Mouse (Mus musculus) heart, embryonic 13.5 days (tissue): ENCODE results near the gene Sco2. TPM values are rescaled to one million over a fixed set of nuclear protein-coding genes. Genes with fewer than 3 reads are reported as not detected.
A peak's percentile ranks its signal among the peaks of the same experiment; 100 is the strongest.

Source experiments
- ATAC-seq: fragments of 200-750 bp; cut with Nextera tagmentation; 2 replicates; pipeline ENCODE4 v1.8.0; 2017; ENCODE audit warnings: moderate TSS enrichment; ENCODE audit not compliant: insufficient number of reproducible peaks, low FRiP score, low TSS enrichment; ENCODE audit errors: extremely low read depth
- H3K27ac ChIP-seq: fragments of 300-500 bp; sonication (generic); replicated peaks from 2 replicates; pipeline ENCODE4 v1.5.1; 2015; ENCODE audit warnings: moderate library complexity, mild to moderate bottlenecking, inconsistent platforms
- H3K27me3 ChIP-seq: fragments of 300-500 bp; sonication (generic); replicated peaks from 2 replicates; pipeline ENCODE4 v1.6.1; 2015; ENCODE audit warnings: mild to moderate bottlenecking, inconsistent platforms
- H3K36me3 ChIP-seq: fragments of 300-500 bp; sonication (generic); 2 replicates; pipeline ENCODE4 v1.6.1; 2015; ENCODE audit warnings: mild to moderate bottlenecking, inconsistent platforms
- H3K4me1 ChIP-seq: fragments of 300-500 bp; sonication (generic); 2 replicates; pipeline ENCODE4 v1.6.1; 2015; ENCODE audit warnings: inconsistent platforms
- H3K4me2 ChIP-seq: fragments of 300-500 bp; sonication (generic); 2 replicates; pipeline ENCODE4 v1.6.1; 2015; ENCODE audit warnings: inconsistent platforms, mild to moderate bottlenecking, moderate library complexity
- H3K4me3 ChIP-seq: fragments of 300-500 bp; sonication (generic); 2 replicates; pipeline ENCODE4 v1.5.1; 2015; ENCODE audit warnings: moderate library complexity, mild to moderate bottlenecking, inconsistent platforms
- H3K9ac ChIP-seq: fragments of 300-500 bp; sonication (generic); 2 replicates; pipeline ENCODE4 v1.6.1; 2015; ENCODE audit warnings: inconsistent platforms, mild to moderate bottlenecking, moderate library complexity
- H3K9me3 ChIP-seq: fragments of 300-500 bp; sonication (generic); 2 replicates; pipeline ENCODE4 v1.6.1; 2016; ENCODE audit warnings: inconsistent platforms
- WGBS: fragments of 180-500 bp; shearing (Covaris S2); methylation state at CpG from one replicate; pipeline ENCODE4 v1.1.7; 2015; ENCODE audit warnings: mixed read lengths; 5-methylcytosine and 5-hydroxymethylcytosine counted together
- polyA plus RNA-seq: library from polyadenylated mRNA; unstranded; fragments of >200 nt; fragmentation: Nextera tagmentation; extraction: Ambion mirVana; gene quantifications from 2 replicates; pipeline ENCODE4 v1.2.1, GENCODE M21; 2015

Gene Sco2
- polyA plus RNA-seq, 1 experiment from 2014 or later = 7.1 TPM

DNA sequence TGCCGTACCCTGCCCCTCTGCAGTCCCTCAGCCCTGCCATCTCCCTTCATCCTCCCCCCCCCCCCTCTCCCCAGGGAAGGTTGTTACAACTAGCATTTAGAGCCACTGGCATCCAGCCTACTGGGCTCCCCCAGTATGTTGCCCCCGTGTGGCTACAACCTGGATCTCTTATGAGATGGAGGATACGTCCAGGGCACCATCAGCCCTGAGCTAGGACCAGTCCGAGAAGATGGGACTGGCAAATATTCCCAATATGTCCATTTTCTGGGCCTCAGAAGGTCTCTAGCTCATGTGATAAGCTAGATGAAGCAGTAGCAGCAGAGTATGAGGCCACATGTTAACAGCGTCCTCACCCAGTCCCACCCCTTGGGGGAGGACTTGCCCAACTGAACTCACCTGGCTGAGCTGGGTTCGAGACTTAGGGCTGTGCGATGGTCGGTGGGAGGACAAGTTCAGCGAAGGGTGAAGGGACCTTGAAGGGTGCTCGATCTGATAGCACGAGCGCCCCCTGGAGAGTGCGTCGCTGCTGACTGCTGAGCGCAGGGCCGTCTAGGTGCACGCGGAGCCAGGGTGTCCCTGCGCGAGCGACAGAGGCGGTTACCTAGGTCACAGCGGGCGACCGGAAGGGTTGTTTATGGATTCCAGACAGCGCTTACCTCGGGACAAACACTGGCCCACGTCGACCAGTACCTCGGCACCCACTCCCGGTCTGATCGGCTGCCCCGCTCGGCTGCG, 452 bp downstream of the Sco2 start:
- WGBS = 2% methylated on average over 35 of the region's 35 CpGs
- H3K36me3 ChIP-seq = peaks cover 47% of the 10 kb centered on the region
- no peaks in the 10 kb centered on the region for H3K9me3 ChIP-seq
- H3K27ac ChIP-seq = peak overlapping the region; percentile 94
- H3K27me3 ChIP-seq = peaks cover 29% of the 10 kb centered on the region
- H3K4me1 ChIP-seq = peaks cover 30% of the 10 kb centered on the region
- peak; percentile 68 for ATAC-seq
- peak overlapping the region; percentile 90 for H3K4me2 ChIP-seq
- peak overlapping the region; percentile 88 for H3K9ac ChIP-seq
- H3K4me3 ChIP-seq = peak overlapping the region; percentile 75

DNA sequence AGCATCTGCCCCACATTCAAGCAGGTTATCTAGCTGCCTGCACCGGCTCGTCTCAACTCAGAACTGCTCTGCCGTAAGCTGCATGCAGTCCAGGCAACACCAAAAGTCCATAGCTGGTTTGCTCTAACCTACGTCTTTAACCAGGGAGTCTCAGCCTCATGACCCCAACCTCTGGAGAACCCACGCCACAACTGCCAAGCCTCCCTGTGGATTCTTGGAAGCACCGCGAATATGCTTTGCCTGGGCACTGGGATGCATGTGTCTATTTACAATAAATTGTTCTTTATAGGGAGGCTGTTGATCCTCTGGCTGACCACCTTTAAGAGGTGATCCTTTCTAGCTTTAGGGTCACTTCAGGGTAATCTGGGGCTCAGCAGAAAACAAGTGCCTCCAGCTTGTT, 1.1 kb downstream of the Sco2 start:
- peaks cover 53% of the 10 kb centered on the region for H3K36me3 ChIP-seq
- 78% methylated on average over 7 of the region's 7 CpGs for WGBS
- H3K27me3 ChIP-seq = peaks cover 22% of the 10 kb centered on the region
- peak overlapping the region; percentile 90 for H3K4me2 ChIP-seq
- peak overlapping the region; percentile 94 for H3K27ac ChIP-seq
- H3K9ac ChIP-seq = peak overlapping the region; percentile 88
- H3K9me3 ChIP-seq = no peaks in the 10 kb centered on the region
- H3K4me1 ChIP-seq = peaks cover 24% of the 10 kb centered on the region
- peak overlapping the region; percentile 75 for H3K4me3 ChIP-seq
- no peak for ATAC-seq

DNA sequence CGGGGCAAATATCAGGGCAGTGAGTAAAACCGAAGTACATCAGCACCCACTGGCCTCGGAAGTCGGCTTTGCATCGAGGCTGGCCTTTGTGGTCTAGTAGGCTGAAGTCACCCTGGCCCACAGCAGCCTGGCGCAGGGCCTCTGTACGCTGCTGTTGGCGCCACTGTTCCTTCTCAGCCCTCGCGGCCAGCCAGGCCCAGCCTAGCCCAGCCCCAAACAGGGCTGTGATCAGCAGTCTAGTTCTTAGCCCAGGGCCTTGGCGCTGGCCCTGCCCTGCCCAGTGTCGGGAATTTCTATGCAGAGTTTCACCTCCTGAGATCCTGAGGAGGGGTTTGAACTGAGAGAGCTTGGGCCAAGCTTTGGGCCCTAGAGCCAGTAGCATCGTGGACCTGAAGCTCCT, 1.6 kb downstream of the Sco2 start:
- Histone ChIP-seq H3K27me3 (peaks cover 17% of the 10 kb centered on the region), H3K4me3 (no peak overlapping the region), H3K9me3 (no peaks in the 10 kb centered on the region), H3K36me3 (peaks cover 58% of the 10 kb centered on the region), H3K4me1 (peaks cover 20% of the 10 kb centered on the region), H3K9ac (peak overlapping the region; percentile 11; the same call in 1 of the 2 replicates), H3K4me2 (no peak overlapping the region), H3K27ac (no peak overlapping the region)
- WGBS = 88% methylated on average over 13 of the region's 13 CpGs
- no peak for ATAC-seq

DNA sequence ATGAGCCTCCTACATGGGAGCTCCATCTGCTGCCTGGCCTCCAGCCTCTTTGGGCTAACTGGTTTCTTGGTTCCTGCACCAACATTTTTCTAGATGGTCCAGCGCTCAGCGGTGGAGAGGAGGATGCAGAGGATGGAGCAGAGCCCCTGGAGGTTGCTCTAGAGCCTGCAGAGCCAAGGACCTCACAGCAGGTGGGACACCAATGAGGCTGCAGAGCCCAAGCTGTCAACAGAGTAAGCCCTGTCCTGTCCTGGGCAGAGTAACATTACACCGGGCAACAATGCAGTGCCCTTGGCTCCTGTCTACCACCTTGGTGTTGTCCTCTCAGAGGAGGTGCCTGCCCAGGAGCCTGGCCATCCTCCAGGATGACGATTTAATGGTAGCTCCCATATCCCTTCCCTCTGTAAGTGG, 8.5 kb downstream of the Sco2 start:
- Histone ChIP-seq H3K9me3 (no peaks in the 10 kb centered on the region), H3K36me3 (peaks cover 99% of the 10 kb centered on the region), H3K27me3 (no peaks in the 10 kb centered on the region), H3K4me1 (no peaks in the 10 kb centered on the region), H3K4me2 (no peak overlapping the region), H3K4me3 (no peak overlapping the region), H3K27ac (no peak overlapping the region), H3K9ac (no peak overlapping the region)
- no peak for ATAC-seq
- WGBS = 92% methylated on average over 4 of the region's 4 CpGs

DNA sequence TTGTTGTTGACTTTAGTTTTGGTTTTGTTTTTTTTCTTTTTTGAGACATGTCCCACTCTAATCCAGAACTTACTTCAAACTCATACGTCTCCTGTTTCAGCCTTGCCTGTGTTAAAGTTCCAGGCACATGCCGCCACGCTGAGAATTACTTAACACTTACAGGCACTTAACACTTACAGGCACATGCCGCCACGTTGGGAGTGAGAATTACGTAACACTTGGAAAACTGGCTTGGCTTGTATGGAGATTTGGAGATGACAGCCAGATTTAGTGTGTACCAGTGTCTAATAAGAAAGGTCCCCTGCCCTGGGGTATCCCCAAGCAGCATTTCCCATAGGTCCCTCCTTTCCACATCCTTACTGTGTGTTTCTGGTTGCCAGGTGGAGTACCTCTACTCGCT, 10.6 kb downstream of the Sco2 start:
- no peaks in the 10 kb centered on the region for H3K27me3 ChIP-seq
- H3K27ac ChIP-seq = no peak overlapping the region
- no peak overlapping the region for H3K9ac ChIP-seq
- ATAC-seq = no peak
- H3K9me3 ChIP-seq = no peaks in the 10 kb centered on the region
- H3K4me2 ChIP-seq = no peak overlapping the region
- peaks cover 16% of the 10 kb centered on the region for H3K4me1 ChIP-seq
- H3K36me3 ChIP-seq = peaks cover 86% of the 10 kb centered on the region
- WGBS = 84% methylated on average over 7 of the region's 7 CpGs
- H3K4me3 ChIP-seq = no peak overlapping the region

DNA sequence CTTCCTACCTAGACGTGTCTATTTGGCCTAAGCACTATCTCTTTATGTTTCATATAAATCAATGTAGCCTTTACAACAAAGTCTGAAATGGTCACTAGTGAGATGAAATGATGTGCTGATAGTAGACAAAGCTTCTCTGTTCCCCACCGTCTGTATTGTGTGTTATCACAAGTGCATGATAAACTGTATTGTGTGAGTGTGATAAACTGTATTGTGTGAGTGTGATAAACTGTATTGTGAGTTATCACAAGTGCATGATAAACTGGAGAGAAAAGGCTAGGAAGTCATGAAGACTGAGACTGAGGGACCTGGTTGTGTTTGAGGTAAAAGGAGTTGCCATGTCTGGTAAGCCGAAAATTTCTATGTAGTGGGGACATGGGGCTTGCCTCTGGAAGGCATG, 14.9 kb downstream of the Sco2 start:
- WGBS = 59% methylated on average over 3 of the region's 3 CpGs
- ATAC-seq = no peak
- no peaks in the 10 kb centered on the region for H3K9me3 ChIP-seq
- H3K4me2 ChIP-seq = no peak overlapping the region
- peaks cover 52% of the 10 kb centered on the region for H3K36me3 ChIP-seq
- H3K27me3 ChIP-seq = no peaks in the 10 kb centered on the region
- no peak overlapping the region for H3K9ac ChIP-seq
- H3K4me1 ChIP-seq = peaks cover 45% of the 10 kb centered on the region
- H3K4me3 ChIP-seq = no peak overlapping the region
- no peak overlapping the region for H3K27ac ChIP-seq

DNA sequence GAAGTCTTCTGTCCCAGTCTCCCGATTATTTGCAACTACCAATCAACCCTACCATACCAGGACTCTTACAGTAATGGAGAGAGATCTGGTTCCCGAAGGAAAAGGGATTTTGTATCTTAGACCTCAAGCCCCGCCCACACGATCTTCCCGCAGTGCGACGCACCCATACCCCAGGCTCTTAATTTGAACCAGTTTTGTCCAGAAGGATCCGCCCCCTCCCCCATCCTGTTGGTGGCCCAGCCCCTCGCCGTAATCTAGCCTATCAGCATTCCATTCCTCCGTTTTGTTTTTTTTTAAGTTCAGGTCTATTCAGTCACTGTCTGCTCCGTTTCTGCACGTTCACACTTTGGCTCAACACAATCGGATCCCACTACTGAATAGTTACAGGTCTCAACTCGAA, 17.3 kb downstream of the Sco2 start:
- no peaks in the 10 kb centered on the region for H3K27me3 ChIP-seq
- 0 out of 2 replicates have a peak, but pooled peaks have one; percentile 17 for ATAC-seq
- WGBS = under 1% methylated on average over 15 of the region's 15 CpGs
- H3K36me3 ChIP-seq = peaks cover 53% of the 10 kb centered on the region
- no peaks in the 10 kb centered on the region for H3K9me3 ChIP-seq
- H3K4me3 ChIP-seq = peak overlapping the region; percentile 84
- H3K4me1 ChIP-seq = peaks cover 47% of the 10 kb centered on the region
- peak overlapping the region; percentile 84 for H3K4me2 ChIP-seq
- H3K27ac ChIP-seq = peak overlapping the region; percentile 88
- H3K9ac ChIP-seq = peak overlapping the region; percentile 93

DNA sequence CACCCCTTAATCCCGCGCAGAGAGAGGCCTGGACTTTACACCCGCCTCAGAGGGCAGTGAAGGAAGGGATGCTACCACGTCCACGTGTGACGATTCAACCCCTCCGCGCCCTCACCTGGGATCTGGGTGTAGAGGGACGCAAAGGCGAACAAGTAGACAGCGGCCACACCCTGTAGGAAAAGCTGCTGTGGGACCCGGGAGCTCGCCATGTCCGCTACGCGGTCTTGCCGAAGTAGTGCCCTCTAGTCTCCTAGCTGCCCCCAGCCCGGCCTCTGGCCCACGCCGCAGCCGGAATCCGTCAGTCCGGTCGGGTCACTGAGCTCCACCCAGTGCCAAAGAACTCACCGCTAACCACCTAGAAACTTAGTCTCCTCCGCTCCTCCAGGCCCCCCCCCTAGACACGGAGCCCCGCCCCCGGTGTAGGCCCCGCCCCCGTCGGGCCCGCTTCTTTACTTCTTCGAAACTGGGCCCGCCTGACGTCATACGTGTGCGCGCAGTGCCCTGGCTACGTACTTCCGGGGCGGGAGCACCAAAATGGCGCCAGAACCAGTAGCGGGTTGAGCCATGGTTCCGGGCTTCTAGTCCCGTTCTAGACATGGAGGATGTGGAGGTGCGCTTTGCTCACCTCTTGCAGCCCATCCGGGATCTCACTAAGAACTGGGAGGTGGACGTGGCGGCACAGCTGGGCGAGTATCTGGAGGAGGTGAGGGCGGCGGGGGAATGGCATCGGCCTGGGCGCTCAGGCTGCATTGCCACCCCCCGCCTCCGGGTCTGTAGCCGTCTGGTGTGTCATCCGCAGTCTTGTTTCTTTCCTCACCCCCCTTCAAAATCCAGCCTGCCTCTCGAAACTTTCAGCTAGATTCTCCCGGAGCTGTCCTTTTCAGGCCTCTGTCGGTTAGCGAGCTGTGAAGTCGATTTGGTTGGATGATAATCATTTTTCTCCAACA, 18.1 kb downstream of the Sco2 start, which contains the start of the genes Lmf2 and Ncaph2:
Gene Lmf2, minus strand, starts transcription at position 419 of the 947 bp plus-strand sequence.
Gene Ncaph2, plus strand, starts transcription at position 479 of the 947 bp plus-strand sequence.
- WGBS = under 1% methylated on average over 64 of the region's 64 CpGs
- H3K9ac ChIP-seq = peak within 1 kb of the TSS; percentile 93
- no peaks in the 10 kb centered on the region for H3K9me3 ChIP-seq
- H3K4me2 ChIP-seq = peak within 1 kb of the TSS; percentile 84
- peaks cover 53% of the 10 kb centered on the region for H3K36me3 ChIP-seq
- H3K4me3 ChIP-seq = peak within 1 kb of the TSS; percentile 84
- peaks cover 47% of the 10 kb centered on the region for H3K4me1 ChIP-seq
- ATAC-seq = peak; percentile 88
- no peaks in the 10 kb centered on the region for H3K27me3 ChIP-seq
- peak within 1 kb of the TSS; percentile 88 for H3K27ac ChIP-seq

DNA sequence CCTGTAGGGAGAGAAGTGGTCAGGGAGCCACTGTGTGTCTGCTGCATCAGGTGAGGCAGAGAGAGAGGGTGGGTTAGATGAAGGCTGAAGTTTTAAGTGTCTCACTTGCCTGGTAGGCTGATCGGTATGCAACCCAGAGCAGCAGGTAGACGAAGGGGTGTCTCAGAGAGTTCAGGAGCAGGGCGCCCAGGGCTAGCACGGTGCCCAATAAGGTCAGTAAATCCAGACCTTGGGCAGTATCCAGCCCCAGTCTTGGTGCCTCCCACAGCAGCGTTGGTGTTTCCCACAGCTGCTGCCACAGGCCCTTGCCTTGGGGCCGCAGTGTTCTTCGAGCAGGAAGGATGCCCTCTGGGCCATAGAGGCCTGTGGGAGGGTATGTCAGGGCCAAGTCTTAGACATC, 19.2 kb downstream of the Sco2 start:
- peak overlapping the region; percentile 84 for H3K4me2 ChIP-seq
- peaks cover 56% of the 10 kb centered on the region for H3K36me3 ChIP-seq
- H3K4me3 ChIP-seq = peak overlapping the region; percentile 84
- H3K4me1 ChIP-seq = peaks cover 45% of the 10 kb centered on the region
- peak overlapping the region; percentile 93 for H3K9ac ChIP-seq
- 81% methylated on average over 7 of the region's 7 CpGs for WGBS
- no peaks in the 10 kb centered on the region for H3K9me3 ChIP-seq
- H3K27me3 ChIP-seq = no peaks in the 10 kb centered on the region
- ATAC-seq = no peak
- H3K27ac ChIP-seq = no peak overlapping the region

DNA sequence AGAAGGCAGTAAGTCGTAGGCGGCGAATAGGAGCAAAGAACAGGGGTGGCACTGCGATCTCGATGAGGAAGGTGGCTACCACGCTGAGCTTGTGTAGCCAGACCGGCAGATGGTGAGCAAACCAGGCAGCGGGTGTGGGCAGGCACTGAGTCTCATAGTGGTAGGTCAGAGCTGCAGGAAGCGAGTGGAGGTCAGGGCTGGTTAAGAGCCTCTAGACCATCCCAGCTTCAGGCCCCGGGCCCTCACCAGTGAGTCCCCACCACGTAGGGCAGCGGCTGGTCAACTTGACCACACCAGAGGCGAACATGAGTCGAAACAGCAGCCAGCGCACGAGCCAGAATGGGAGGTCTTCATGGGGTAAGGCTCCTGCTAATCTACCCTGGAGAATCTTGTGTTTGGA, 19.8 kb downstream of the Sco2 start:
- Histone ChIP-seq H3K4me3 (peak overlapping the region; percentile 84), H3K4me2 (peak overlapping the region; percentile 84), H3K27ac (no peak overlapping the region), H3K27me3 (no peaks in the 10 kb centered on the region), H3K36me3 (peaks cover 56% of the 10 kb centered on the region), H3K9ac (peak overlapping the region; percentile 93), H3K4me1 (peaks cover 39% of the 10 kb centered on the region), H3K9me3 (no peaks in the 10 kb centered on the region)
- no peak for ATAC-seq
- 91% methylated on average over 16 of the region's 16 CpGs for WGBS

DNA sequence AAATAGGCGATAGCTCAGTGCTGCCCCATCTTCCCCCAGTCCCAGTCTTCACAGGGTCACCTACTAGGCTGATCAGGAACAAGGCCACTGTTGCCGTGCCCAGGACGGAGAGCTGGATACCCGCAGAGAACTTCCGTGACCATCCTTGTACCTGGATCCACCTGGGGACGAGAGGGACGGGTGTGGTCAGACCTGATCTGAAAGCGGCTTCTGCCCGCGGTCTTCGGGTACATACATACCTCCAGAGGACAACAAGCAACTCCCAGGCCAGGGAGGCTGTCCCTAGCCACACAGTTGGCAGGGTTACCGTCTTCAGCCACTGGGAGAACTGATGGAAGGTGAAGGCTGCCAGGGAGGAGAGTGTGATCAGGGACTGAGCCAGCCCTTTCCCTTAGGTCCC, 20.9 kb downstream of the Sco2 start:
- Histone ChIP-seq H3K9ac (no peak overlapping the region), H3K4me2 (no peak overlapping the region), H3K4me1 (peaks cover 28% of the 10 kb centered on the region), H3K36me3 (peaks cover 47% of the 10 kb centered on the region), H3K4me3 (no peak overlapping the region), H3K27me3 (no peaks in the 10 kb centered on the region), H3K9me3 (no peaks in the 10 kb centered on the region), H3K27ac (no peak overlapping the region)
- ATAC-seq = no peak
- WGBS = 94% methylated on average over 12 of the region's 12 CpGs
